Mouse (Mus musculus): Measurements from ENCODE around the gene Vapa. TPM values are rescaled to one million over a fixed set of nuclear protein-coding genes. Genes with fewer than 3 reads are reported as not detected.

The Vapa gene
- total RNA-seq, 2 experiments from 2014 or later, result 138 to 182 TPM

GRCm38 (mm10) chr17:65626301-65626700 is 12.9 kb upstream of the Vapa start:
- no peak for DNase-seq (ENCODE audit: low spot score in 2 of 2)

GRCm38 (mm10) chr17:65625563-65625962 is 12.2 kb upstream of the Vapa start:
- no peak for DNase-seq (ENCODE audit: low spot score in 2 of 2)

- no peak for DNase-seq (ENCODE audit: low spot score in 2 of 2)
These were observed 9.8 kb upstream of the Vapa start for GRCm38 (mm10) chr17:65623130-65623529.

GRCm38 (mm10) chr17:65618431-65618830 is 5.1 kb upstream of the Vapa start:
- DNase-seq (ENCODE audit: low spot score in 2 of 2), result no peak

- DNase-seq (ENCODE audit: low spot score in 2 of 2), result no peak
These were observed 2.3 kb upstream of the Vapa start for GRCm38 (mm10) chr17:65615678-65616077.

- no peak for DNase-seq (ENCODE audit: low spot score in 2 of 2)
These were observed 1.1 kb upstream of the Vapa start for GRCm38 (mm10) chr17:65614431-65614830.

GRCm38 (mm10) chr17:65613142-65613462 is 253 bp downstream of the Vapa start:
- no peak for DNase-seq (ENCODE audit: low spot score in 2 of 2)

- DNase-seq (ENCODE audit: low spot score in 2 of 2), result peak; percentile 58 to 60
These were observed 789 bp downstream of the Vapa start for GRCm38 (mm10) chr17:65612391-65613141.

- DNase-seq (ENCODE audit: low spot score in 2 of 2), result no peak
These were observed 1.6 kb downstream of the Vapa start for GRCm38 (mm10) chr17:65611721-65612120.

GRCm38 (mm10) chr17:65608743-65609142 is 4.6 kb downstream of the Vapa start:
- no peak for DNase-seq (ENCODE audit: low spot score in 2 of 2)

GRCm38 (mm10) chr17:65608312-65608687 is 5.1 kb downstream of the Vapa start:
- DNase-seq (ENCODE audit: low spot score in 2 of 2), result no peak

- no peak for DNase-seq (ENCODE audit: low spot score in 2 of 2)
These were observed 5.6 kb downstream of the Vapa start for GRCm38 (mm10) chr17:65607574-65608311.

- no peak for DNase-seq (ENCODE audit: low spot score in 2 of 2)
These were observed 7.3 kb downstream of the Vapa start for GRCm38 (mm10) chr17:65606014-65606413.

- no peak for DNase-seq (ENCODE audit: low spot score in 2 of 2)
These were observed 8.5 kb downstream of the Vapa start for GRCm38 (mm10) chr17:65604892-65605291.

GRCm38 (mm10) chr17:65604315-65604714 is 9.0 kb downstream of the Vapa start:
- DNase-seq (ENCODE audit: low spot score in 2 of 2), result no peak

- DNase-seq (ENCODE audit: low spot score in 2 of 2), result no peak
These were observed 15.4 kb downstream of the Vapa start for GRCm38 (mm10) chr17:65597857-65598486.

- DNase-seq (ENCODE audit: low spot score in 2 of 2), result no peak
These were observed 18.7 kb downstream of the Vapa start for GRCm38 (mm10) chr17:65594687-65595086.

GRCm38 (mm10) chr17:65586892-65587291 is 26.5 kb downstream of the Vapa start:
- no peak for DNase-seq (ENCODE audit: low spot score in 2 of 2)

- DNase-seq (ENCODE audit: low spot score in 2 of 2), result no peak
These were observed 31.9 kb downstream of the Vapa start for GRCm38 (mm10) chr17:65581440-65581839.

GRCm38 (mm10) chr17:65579766-65580165 is 33.6 kb downstream of the Vapa start:
- DNase-seq (ENCODE audit: low spot score in 2 of 2), result no peak

GRCm38 (mm10) chr17:65575339-65575738 is 38.0 kb downstream of the Vapa start:
- no peak for DNase-seq (ENCODE audit: low spot score in 2 of 2)

GRCm38 (mm10) chr17:65574850-65575249 is 38.5 kb downstream of the Vapa start:
- no peak for DNase-seq (ENCODE audit: low spot score in 2 of 2)

Measured in adrenal gland, adult 18-20 months (tissue).